Mouse (Mus musculus) kidney, embryonic 14.5 days (tissue): ENCODE data around the gene Dzip1. TPM values are rescaled to one million over a fixed set of nuclear protein-coding genes. Genes with fewer than 3 reads are reported as not detected.

ENCODE experiments used
- ATAC-seq: fragments of 200-750 bp; cut with Nextera tagmentation; 2 replicates; pipeline ENCODE4 v1.8.0; 2017; ENCODE audit warnings: moderate number of reproducible peaks, mild to moderate bottlenecking, moderate TSS enrichment, moderate library complexity; ENCODE audit not compliant: low FRiP score, low TSS enrichment
- H3K27ac ChIP-seq: fragments of 300-500 bp; sonication (generic); 2 replicates; pipeline ENCODE4 v1.5.1; 2014; ENCODE audit warnings: low read depth, mild to moderate bottlenecking, low read length, moderate library complexity, mixed read lengths
- H3K27me3 ChIP-seq: fragments of 300-500 bp; sonication (generic); 2 replicates; pipeline ENCODE4 v1.6.1; 2014; ENCODE audit warnings: mild to moderate bottlenecking, low read length; ENCODE audit not compliant: control insufficient read depth, insufficient read depth
- H3K36me3 ChIP-seq: fragments of 300-500 bp; sonication (generic); 2 replicates; pipeline ENCODE4 v1.6.1; 2014; ENCODE audit warnings: low read length, mixed read lengths; ENCODE audit not compliant: control insufficient read depth, insufficient read depth
- H3K4me1 ChIP-seq: fragments of 300-500 bp; sonication (generic); 2 replicates; pipeline ENCODE4 v1.6.1; 2014; ENCODE audit warnings: low read length, mixed read lengths; ENCODE audit not compliant: control insufficient read depth, insufficient read depth
- H3K4me2 ChIP-seq: fragments of 300-500 bp; sonication (generic); replicated peaks from 2 replicates; pipeline ENCODE4 v1.6.1; 2014; ENCODE audit warnings: low read depth, mild to moderate bottlenecking, low read length
- H3K4me3 ChIP-seq: fragments of 300-500 bp; sonication (generic); 2 replicates; pipeline ENCODE4 v1.5.1; 2014; ENCODE audit warnings: mild to moderate bottlenecking, low read length
- H3K9ac ChIP-seq: fragments of 300-500 bp; sonication (generic); 2 replicates; pipeline ENCODE4 v1.6.1; 2014; ENCODE audit warnings: low read depth, mild to moderate bottlenecking, low read length, moderate library complexity
- H3K9me3 ChIP-seq: fragments of 300-500 bp; sonication (generic); 2 replicates; pipeline ENCODE4 v1.6.1; 2016; ENCODE audit warnings: low read length; ENCODE audit not compliant: control insufficient read depth
- WGBS: fragments of 180-500 bp; shearing (Covaris S2); extraction: QIAGEN DNeasy Blood & Tissue Kit; methylation state at CpG from one replicate; pipeline ENCODE4 v1.1.7; 2014; 5-methylcytosine and 5-hydroxymethylcytosine counted together
- polyA plus RNA-seq: library from polyadenylated mRNA; unstranded; fragments of >200 nt; fragmentation: Nextera tagmentation; extraction: Ambion mirVana; gene quantifications from 2 replicates; pipeline ENCODE4 v1.2.1, GENCODE M21; 2014

The Dzip1 gene
- polyA plus RNA-seq, 1 experiment from 2014 or later = 26.7 TPM

GRCm38 (mm10) chr14:118942076-118942475, 16.8 kb upstream of the Dzip1 start:
- 46% methylated on average over 12 of the region's 12 CpGs for WGBS
- no peak overlapping the region for H3K27ac ChIP-seq
- H3K36me3 ChIP-seq = no peaks in the 10 kb centered on the region
- no peaks in the 10 kb centered on the region for H3K9me3 ChIP-seq
- no peaks in the 10 kb centered on the region for H3K27me3 ChIP-seq
- no peak for ATAC-seq
- no peak overlapping the region for H3K4me3 ChIP-seq
- H3K4me2 ChIP-seq = no peak overlapping the region
- H3K4me1 ChIP-seq = peaks cover 5% of the 10 kb centered on the region
- no peak overlapping the region for H3K9ac ChIP-seq

- Histone ChIP-seq H3K4me3 (no peak overlapping the region), H3K4me1 (peaks cover 5% of the 10 kb centered on the region), H3K27ac (no peak overlapping the region), H3K9me3 (no peaks in the 10 kb centered on the region), H3K36me3 (no peaks in the 10 kb centered on the region), H3K27me3 (no peaks in the 10 kb centered on the region), H3K4me2 (no peak overlapping the region), H3K9ac (no peak overlapping the region)
- ATAC-seq = no peak
- 68% methylated on average over 4 of the region's 4 CpGs for WGBS
These were observed 15.7 kb upstream of the Dzip1 start for GRCm38 (mm10) chr14:118940796-118941495.

GRCm38 (mm10) chr14:118938551-118938950, 13.3 kb upstream of the Dzip1 start:
- Histone ChIP-seq H3K36me3 (no peaks in the 10 kb centered on the region), H3K4me1 (peaks cover 5% of the 10 kb centered on the region), H3K27me3 (no peaks in the 10 kb centered on the region), H3K27ac (no peak overlapping the region; the same call in 1 of the 2 replicates), H3K4me2 (peak overlapping the region; percentile 58), H3K9ac (peak overlapping the region; percentile 96), H3K9me3 (no peaks in the 10 kb centered on the region), H3K4me3 (peak overlapping the region; percentile 97)
- ATAC-seq = no peak
- WGBS = 0% methylated on average over 7 of the region's 7 CpGs

- WGBS = under 1% methylated on average over 121 of the region's 124 CpGs
- Histone ChIP-seq H3K4me3 (peak within 1 kb of the TSS; percentile 97), H3K27ac (peak within 1 kb of the TSS; percentile 90), H3K27me3 (no peaks in the 10 kb centered on the region), H3K9ac (peak within 1 kb of the TSS; percentile 96), H3K9me3 (no peaks in the 10 kb centered on the region), H3K4me1 (peaks cover 5% of the 10 kb centered on the region), H3K36me3 (no peaks in the 10 kb centered on the region), H3K4me2 (peak within 1 kb of the TSS; percentile 66)
- peak; percentile 100 for ATAC-seq
These were observed 12.6 kb upstream of the Dzip1 start, which contains the start of gene Dnajc3 for GRCm38 (mm10) chr14:118937533-118938492. Gene Dnajc3 (plus strand): TSS chr14:118937976.

GRCm38 (mm10) chr14:118936952-118937351, 11.7 kb upstream of the Dzip1 start:
- Histone ChIP-seq H3K4me1 (peaks cover 5% of the 10 kb centered on the region), H3K4me3 (peak overlapping the region; percentile 97), H3K27ac (no peak overlapping the region; the same call in 1 of the 2 replicates), H3K9me3 (no peaks in the 10 kb centered on the region), H3K27me3 (no peaks in the 10 kb centered on the region), H3K36me3 (no peaks in the 10 kb centered on the region), H3K9ac (peak overlapping the region; percentile 61), H3K4me2 (peak overlapping the region; percentile 66)
- no peak for ATAC-seq
- 24% methylated on average over 4 of the region's 4 CpGs for WGBS

GRCm38 (mm10) chr14:118936236-118936635, 11.0 kb upstream of the Dzip1 start:
- WGBS = 52% methylated on average over 3 of the region's 3 CpGs

GRCm38 (mm10) chr14:118934686-118935085, 9.4 kb upstream of the Dzip1 start:
- peaks cover 5% of the 10 kb centered on the region for H3K4me1 ChIP-seq
- no peaks in the 10 kb centered on the region for H3K27me3 ChIP-seq

More at GRCm38 (mm10) chr14:118936236-118936635, 11.0 kb upstream of the Dzip1 start:
- H3K4me3 ChIP-seq = no peak overlapping the region
- H3K9ac ChIP-seq = no peak overlapping the region
- H3K27me3 ChIP-seq = no peaks in the 10 kb centered on the region
- H3K27ac ChIP-seq = no peak overlapping the region
- no peaks in the 10 kb centered on the region for H3K36me3 ChIP-seq
- H3K4me2 ChIP-seq = no peak overlapping the region
- no peak for ATAC-seq
- no peaks in the 10 kb centered on the region for H3K9me3 ChIP-seq
- H3K4me1 ChIP-seq = peaks cover 5% of the 10 kb centered on the region

GRCm38 (mm10) chr14:118932956-118933355, 7.7 kb upstream of the Dzip1 start:
- Histone ChIP-seq H3K36me3 (no peaks in the 10 kb centered on the region), H3K9ac (no peak overlapping the region), H3K27ac (no peak overlapping the region), H3K4me1 (no peaks in the 10 kb centered on the region), H3K4me3 (no peak overlapping the region), H3K9me3 (no peaks in the 10 kb centered on the region), H3K4me2 (no peak overlapping the region), H3K27me3 (no peaks in the 10 kb centered on the region)
- ATAC-seq = no peak
- 57% methylated on average over 8 of the region's 8 CpGs for WGBS

More at GRCm38 (mm10) chr14:118934686-118935085, 9.4 kb upstream of the Dzip1 start:
- Histone ChIP-seq H3K4me2 (no peak overlapping the region), H3K9ac (no peak overlapping the region), H3K9me3 (no peaks in the 10 kb centered on the region), H3K27ac (no peak overlapping the region), H3K36me3 (no peaks in the 10 kb centered on the region), H3K4me3 (no peak overlapping the region)
- no peak for ATAC-seq
- WGBS = 79% methylated on average over 9 of the region's 9 CpGs
